Mouse (Mus musculus) liver, embryonic 14.5 days (tissue): Measurements from ENCODE around the gene Map7. TPM values are rescaled to one million over a fixed set of nuclear protein-coding genes. Genes with fewer than 3 reads are reported as not detected.

Experiments used
- ATAC-seq: fragments of 200-750 bp; cut with Nextera tagmentation; 2 replicates; pipeline ENCODE4 v1.8.0; 2017; ENCODE audit warnings: moderate number of reproducible peaks, mild to moderate bottlenecking, moderate library complexity; ENCODE audit not compliant: insufficient read depth
- DNase-seq, 3 experiments: peaks; one replicate each; pipeline ENCODE4 v3.0.0-alpha.2; 2012 to 2013; ENCODE audit warnings: low read depth in 3 of 3, low spot score in 3 of 3
- H3K27ac ChIP-seq: fragments of 300-500 bp; sonication (generic); 2 replicates; pipeline ENCODE4 v1.5.1; 2014; ENCODE audit warnings: moderate library complexity, mild to moderate bottlenecking, control low read depth, inconsistent platforms
- H3K27me3 ChIP-seq: fragments of 300-500 bp; sonication (generic); 2 replicates; pipeline ENCODE4 v1.6.1; 2014; ENCODE audit warnings: mild to moderate bottlenecking, low read length, moderate library complexity; ENCODE audit not compliant: control insufficient read depth, insufficient read depth
- H3K36me3 ChIP-seq: fragments of 300-500 bp; sonication (generic); replicated peaks from 2 replicates; pipeline ENCODE4 v1.6.1; 2014; ENCODE audit warnings: low read depth; ENCODE audit not compliant: control insufficient read depth, insufficient read depth
- H3K4me1 ChIP-seq, 2 experiments: fragments of 200-500 bp in 1 of 2; fragments of 300-500 bp in 1 of 2; sonication (generic) in 1 of 2; replicated peaks; 2 replicates each; pipeline ENCODE4 v1.6.1; 2012 to 2014; ENCODE audit warnings: antibody characterized with exemption in 1 of 2, inconsistent platforms in 1 of 2, low read length in 1 of 2; ENCODE audit not compliant: control insufficient read depth in 2 of 2, insufficient read depth in 2 of 2
- H3K4me2 ChIP-seq: fragments of 300-500 bp; sonication (generic); 2 replicates; pipeline ENCODE4 v1.6.1; 2014; ENCODE audit warnings: low read depth, mild to moderate bottlenecking, control low read depth, moderate library complexity
- H3K4me3 ChIP-seq, 2 experiments: fragments of 200-500 bp in 1 of 2; fragments of 300-500 bp in 1 of 2; sonication (generic) in 1 of 2; 2 replicates each; pipeline ENCODE4 v1.5.1; 2012 to 2014; ENCODE audit warnings: low read depth in 2 of 2, low read length in 2 of 2, mild to moderate bottlenecking in 2 of 2, control low read depth in 1 of 2, inconsistent platforms in 1 of 2, moderate library complexity in 1 of 2; ENCODE audit not compliant: insufficient read depth in 1 of 2
- H3K9ac ChIP-seq: fragments of 300-500 bp; sonication (generic); replicated peaks from 2 replicates; pipeline ENCODE4 v1.6.1; 2014; ENCODE audit warnings: mild to moderate bottlenecking, control low read depth, moderate library complexity
- H3K9me3 ChIP-seq: fragments of 300-500 bp; sonication (generic); 2 replicates; pipeline ENCODE4 v1.6.1; 2016; ENCODE audit warnings: low read length, mixed read lengths; ENCODE audit not compliant: control insufficient read depth
- CTCF ChIP-seq: IDR thresholded peaks from 2 replicates; pipeline ENCODE4 v1.5.1; 2016; ENCODE audit warnings: antibody characterized with exemption, low read depth, control low read depth
- EP300 ChIP-seq: IDR thresholded peaks from 2 replicates; pipeline ENCODE4 v1.6.1; 2016; ENCODE audit warnings: antibody characterized with exemption, low read depth
- WGBS: fragments of 180-500 bp; shearing (Covaris S2); extraction: QIAGEN DNeasy Blood & Tissue Kit; methylation state at CpG from one replicate; pipeline ENCODE4 v1.1.7; 2014; ENCODE audit not compliant: insufficient replicate concordance; 5-methylcytosine and 5-hydroxymethylcytosine counted together
- polyA plus RNA-seq, 2 experiments: library from polyadenylated mRNA; depleted of rRNA in 1 of 2; stranded (reverse) in 1 of 2; unstranded in 1 of 2; fragments of >200 nt; fragmentation: Nextera tagmentation in 1 of 2; extraction: Ambion mirVana in 1 of 2; gene quantifications; 2 replicates each; pipeline versions ENCODE4 v1.2.1 to v1.2.3; 2012 to 2014

Gene Map7
- polyA plus RNA-seq, 2 experiments: 2.2 to 2.3 TPM

DNA sequence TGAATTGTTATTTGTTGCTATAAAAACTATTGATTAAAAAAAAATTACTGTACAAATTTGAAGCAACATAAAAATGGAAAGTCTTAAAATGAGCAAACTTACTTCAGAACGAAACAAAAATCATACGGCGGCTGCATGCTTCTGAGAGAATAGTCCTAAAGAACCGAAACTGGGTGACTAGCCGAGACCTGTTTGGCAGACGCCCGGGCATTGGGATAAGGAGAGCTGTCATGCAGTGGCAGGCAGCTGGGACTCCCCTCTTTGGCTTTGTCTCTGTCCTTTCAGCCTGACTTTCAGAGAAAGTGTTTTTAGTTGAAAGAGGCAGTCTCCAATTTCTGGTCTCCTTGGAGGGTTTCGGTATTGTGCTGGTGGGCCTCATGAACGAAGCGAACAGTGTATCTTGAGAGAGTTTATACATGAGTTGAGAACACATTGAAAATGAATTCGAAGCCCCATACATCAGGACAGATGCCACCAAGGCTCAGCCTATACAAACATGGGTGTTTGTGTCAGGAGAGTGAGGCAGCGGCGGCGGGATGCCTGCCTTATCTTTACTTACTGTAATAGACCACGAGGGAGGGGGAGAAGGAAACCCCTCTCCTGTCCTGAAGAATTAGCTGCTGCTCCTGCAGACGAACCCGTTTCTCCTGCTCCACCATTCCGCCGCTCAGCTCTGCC is 21.8 kb downstream of the Map7 start:
- 25% methylated on average over 19 of the region's 19 CpGs for WGBS
- peak overlapping the region in 1 of 2 experiments; percentile 2; a peak in 1 of 4 replicates for H3K4me3 ChIP-seq
- no peak for DNase-seq
- H3K27ac ChIP-seq: no peak overlapping the region
- H3K27me3 ChIP-seq: no peaks in the 10 kb centered on the region
- no peak for TF ChIP-seq EP300
- TF ChIP-seq CTCF: no peak
- no peaks in the 10 kb centered on the region for H3K36me3 ChIP-seq
- no peak overlapping the region for H3K4me2 ChIP-seq
- peaks cover 0 to 28% of the 10 kb centered on the region in 2 experiments; a peak in 2 of 4 replicates for H3K4me1 ChIP-seq
- no peak overlapping the region for H3K9ac ChIP-seq
- ATAC-seq: peak; percentile 3; the same call in 1 of the 2 replicates
- H3K9me3 ChIP-seq: no peaks in the 10 kb centered on the region

DNA sequence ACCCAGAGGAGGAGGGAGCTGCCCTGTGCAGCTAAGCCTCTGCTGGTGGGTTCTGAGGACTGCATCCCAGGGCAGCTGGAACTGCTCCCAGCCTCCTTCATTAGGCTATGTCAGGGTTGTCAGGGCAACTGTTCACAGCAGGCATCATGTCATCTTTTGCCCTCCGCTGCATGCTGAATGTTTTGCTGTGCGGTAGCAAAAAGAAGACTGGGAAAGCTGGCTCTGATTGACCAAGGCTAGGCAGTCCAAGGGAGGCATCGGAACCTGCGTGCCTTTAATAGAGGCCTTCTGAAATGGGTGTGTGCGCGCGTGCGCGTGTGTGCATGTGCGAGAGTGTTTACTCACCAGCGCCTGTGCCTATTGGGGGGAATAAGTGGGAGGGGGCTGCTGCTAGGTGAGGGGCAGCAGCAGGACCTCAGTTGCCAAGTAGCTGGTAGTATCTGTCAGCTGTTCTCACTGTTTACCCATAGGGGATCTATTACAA is 22.4 kb downstream of the Map7 start:
- no peak overlapping the region for H3K9ac ChIP-seq
- peaks cover 0 to 28% of the 10 kb centered on the region in 2 experiments; a peak in 2 of 4 replicates for H3K4me1 ChIP-seq
- DNase-seq (no peak), ATAC-seq (peak; percentile 56; the same call in 1 of the 2 replicates)
- no peaks in the 10 kb centered on the region for H3K36me3 ChIP-seq
- no peak overlapping the region for H3K27ac ChIP-seq
- no peaks in the 10 kb centered on the region for H3K27me3 ChIP-seq
- peak; percentile 86 for TF ChIP-seq CTCF
- TF ChIP-seq EP300: no peak
- H3K4me2 ChIP-seq: no peak overlapping the region
- peak overlapping the region in 1 of 2 experiments; percentile 2; a peak in 1 of 4 replicates for H3K4me3 ChIP-seq
- 74% methylated on average over 11 of the region's 11 CpGs for WGBS
- no peaks in the 10 kb centered on the region for H3K9me3 ChIP-seq

- no peak for ATAC-seq
- TF ChIP-seq EP300: no peak
- TF ChIP-seq CTCF: no peak
Observed at GRCm38 (mm10) chr10:20171209-20171608, 22.9 kb downstream of the Map7 start.

GRCm38 (mm10) chr10:20171756-20172155 is 23.5 kb downstream of the Map7 start:
- H3K27me3 ChIP-seq: no peaks in the 10 kb centered on the region
- TF ChIP-seq EP300 (no peak), CTCF (no peak)

More at GRCm38 (mm10) chr10:20171209-20171608, 22.9 kb downstream of the Map7 start:
- Histone ChIP-seq H3K9me3 (no peaks in the 10 kb centered on the region), H3K4me2 (no peak overlapping the region), H3K4me1 (peaks cover 0 to 28% of the 10 kb centered on the region in 2 experiments; a peak in 2 of 4 replicates), H3K27ac (no peak overlapping the region), H3K4me3 (no peak overlapping the region), H3K36me3 (no peaks in the 10 kb centered on the region), H3K27me3 (no peaks in the 10 kb centered on the region), H3K9ac (no peak overlapping the region)
- WGBS: 87% methylated on average over 12 of the region's 12 CpGs
- no peak for DNase-seq

GRCm38 (mm10) chr10:20173733-20174132 is 25.5 kb downstream of the Map7 start:
- DNase-seq: no peak
- TF ChIP-seq EP300: no peak
- TF ChIP-seq CTCF: no peak
- whole genome bisulfite sequencing: 67% methylated on average over 4 of the region's 4 CpGs

More at GRCm38 (mm10) chr10:20171756-20172155, 23.5 kb downstream of the Map7 start:
- no peak overlapping the region for H3K9ac ChIP-seq
- no peak overlapping the region for H3K4me3 ChIP-seq
- no peaks in the 10 kb centered on the region for H3K36me3 ChIP-seq
- ATAC-seq (no peak), DNase-seq (no peak)
- no peaks in the 10 kb centered on the region for H3K9me3 ChIP-seq
- no peak overlapping the region for H3K27ac ChIP-seq
- 61% methylated on average over 4 of the region's 4 CpGs for WGBS
- H3K4me2 ChIP-seq: no peak overlapping the region
- H3K4me1 ChIP-seq: peaks cover 0 to 28% of the 10 kb centered on the region in 2 experiments; a peak in 2 of 4 replicates

More at GRCm38 (mm10) chr10:20173733-20174132, 25.5 kb downstream of the Map7 start:
- Histone ChIP-seq H3K9me3 (no peaks in the 10 kb centered on the region), H3K4me3 (no peak overlapping the region), H3K27ac (no peak overlapping the region), H3K27me3 (no peaks in the 10 kb centered on the region), H3K36me3 (no peaks in the 10 kb centered on the region), H3K4me2 (no peak overlapping the region), H3K9ac (no peak overlapping the region), H3K4me1 (peaks cover 0 to 17% of the 10 kb centered on the region in 2 experiments; a peak in 3 of 4 replicates)
- no peak for ATAC-seq
